Mouse (Mus musculus) retina, postnatal 7 days (tissue): ENCODE measurements around the gene Olfr1113.
"Not testable (repeated sequence)": the region's sequence is repeated elsewhere in the genome, so short reads cannot be mapped to it uniquely, and the experiment has no call there.

Experiments used
- DNase-seq: peaks from one replicate; pipeline ENCODE4 v3.0.0-alpha.2; 2012; ENCODE audit warnings: low read depth, low spot score

Olfr1113 gene

DNA sequence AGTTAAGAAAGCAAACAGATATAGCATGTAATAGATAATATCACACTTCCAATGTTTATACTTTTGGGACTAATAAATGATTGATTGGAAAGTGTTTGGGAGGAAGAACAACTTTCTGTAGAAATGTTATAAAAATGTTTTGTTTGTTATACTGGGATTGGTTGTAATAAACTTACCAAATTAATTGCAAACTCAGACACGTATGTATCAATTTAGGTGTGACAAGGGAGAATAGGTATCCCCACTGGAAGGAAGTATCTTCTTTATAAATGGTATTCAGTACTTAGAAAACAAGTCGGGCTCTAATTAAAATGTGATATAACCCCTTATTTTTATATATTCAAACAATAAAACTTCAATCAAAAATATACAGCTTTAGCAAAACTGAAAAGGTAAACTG is at the start of gene Olfr1113:
Gene Olfr1113, plus strand, starts transcription at position 301 of the 400 bp plus-strand sequence.
- no peak for DNase-seq

DNA sequence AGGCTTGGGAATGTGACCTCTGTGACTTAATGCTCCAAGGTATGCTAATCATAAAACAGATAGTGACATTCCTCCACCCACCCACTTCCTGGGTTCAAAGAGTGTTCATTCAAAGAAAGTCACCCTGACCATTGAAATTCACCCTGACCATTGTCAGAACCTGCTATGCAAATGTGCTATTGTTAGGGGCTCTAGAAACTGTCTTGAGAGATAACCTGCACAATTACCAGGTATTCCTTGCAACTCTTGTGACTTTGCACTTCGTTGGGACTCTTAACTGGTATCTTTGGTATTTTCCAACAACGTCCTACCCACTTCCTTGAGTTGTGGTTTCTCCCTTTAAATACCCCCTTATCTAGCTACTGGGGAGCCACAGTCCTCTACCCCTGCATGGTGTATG is 41.0 kb upstream of the Olfr1113 start:
- not testable (repeated sequence) for DNase-seq

DNA sequence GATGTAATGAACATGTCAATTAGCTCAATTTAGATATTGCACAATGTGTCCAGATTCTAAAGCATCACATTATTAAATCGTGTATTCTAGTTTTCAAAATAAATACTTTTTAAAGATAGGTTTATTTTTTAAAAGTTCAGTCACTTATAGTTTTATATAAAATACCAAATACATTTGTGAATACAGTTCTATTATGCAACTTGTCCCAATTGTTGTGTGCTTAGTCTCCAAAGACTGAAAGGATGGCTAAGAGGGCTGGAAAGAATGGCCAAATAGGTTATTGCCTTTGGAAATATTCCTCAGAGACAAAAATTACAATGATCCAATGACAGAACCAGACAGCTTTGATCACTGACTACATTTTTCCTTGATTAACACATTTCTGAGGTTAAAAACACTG is 21.3 kb upstream of the Olfr1113 start, which contains the start of gene Olfr1112:
Gene Olfr1112, plus strand, starts transcription at position 301 of the 400 bp plus-strand sequence.
- DNase-seq, result no peak

DNA sequence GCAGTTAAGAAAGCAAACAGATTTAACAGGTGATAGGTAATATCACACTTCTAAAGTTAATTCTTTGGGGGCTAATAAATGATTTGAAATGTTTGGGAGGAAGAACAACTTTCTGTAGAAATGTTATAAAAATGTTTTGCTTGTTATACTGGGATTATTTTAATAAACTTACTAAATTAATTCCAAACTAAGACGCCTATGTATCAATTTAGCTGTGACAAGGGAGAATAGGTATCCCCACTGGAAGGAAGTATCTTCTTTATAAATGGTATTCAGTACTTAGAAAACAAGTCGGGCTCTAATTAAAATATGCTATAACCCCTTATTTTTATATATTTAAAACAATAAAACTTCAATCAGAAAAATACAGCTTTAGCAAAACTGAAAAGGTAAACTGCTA is 38.9 kb downstream of the Olfr1113 start, which contains the start of gene Olfr1115:
Gene Olfr1115, plus strand, starts transcription at position 301 of the 400 bp plus-strand sequence.
- no peak for DNase-seq
